Mouse (Mus musculus) liver, embryonic 14 days (tissue): ENCODE data around the gene Gm21764. TPM values are rescaled to one million over a fixed set of nuclear protein-coding genes. Genes with fewer than 3 reads are reported as not detected.

Experiments used
- polyA plus RNA-seq: library from polyadenylated mRNA; depleted of rRNA; stranded (reverse); fragments of >200 nt; gene quantifications from 2 replicates; pipeline ENCODE4 v1.2.3, GENCODE M21; 2012; rRNA removed

Gm21764 gene
- not detected in 2 replicates for polyA plus RNA-seq

DNA sequence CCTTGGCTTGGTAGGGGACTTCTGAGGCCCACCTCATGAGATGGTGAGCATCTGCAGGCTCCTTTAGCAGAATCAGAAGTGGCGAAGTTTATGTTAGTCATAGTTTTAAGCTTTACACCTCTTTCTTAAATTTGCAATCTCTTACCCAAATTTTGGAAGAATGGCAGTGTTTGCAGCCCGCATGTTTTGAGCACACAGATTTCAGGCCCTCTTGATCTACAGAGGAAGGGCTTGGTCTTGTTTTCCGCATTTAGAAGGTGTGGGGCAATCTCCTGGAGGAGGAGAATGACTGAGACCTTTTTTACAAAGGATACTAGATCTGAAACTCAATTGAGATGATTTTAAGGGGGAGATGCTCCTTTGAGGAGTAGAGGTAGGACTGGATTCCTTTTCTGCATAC lies at the start of gene Gm21764:
TSS of gene Gm21764 (minus strand) at position 101 of the 400 bp plus-strand sequence.

DNA sequence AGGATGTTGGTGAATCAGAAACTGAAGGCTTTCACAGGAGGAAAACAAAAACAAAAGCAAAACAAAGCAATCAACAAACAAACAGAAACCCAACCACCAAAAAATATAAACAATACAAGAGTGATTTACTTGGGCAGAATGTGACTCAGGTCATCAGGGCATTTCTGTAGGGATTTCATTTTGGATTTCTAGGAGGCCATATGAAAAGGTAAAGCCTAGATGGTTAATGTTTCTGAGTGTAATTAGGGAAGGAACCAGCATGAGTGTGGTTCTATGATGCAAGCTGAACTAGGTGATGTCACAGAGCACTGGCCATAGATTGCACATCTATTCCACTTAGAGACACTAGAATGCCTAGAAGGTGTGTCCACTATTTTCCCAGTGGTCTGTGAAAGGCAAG lies 27.2 kb upstream of the Gm21764 start, which contains the start of gene Ssty1:
TSS of gene Ssty1 (plus strand) at position 301 of the 400 bp plus-strand sequence.

Other genes with a start within 250 kb of the Gm21764 start
- gene Gm21904, start 215.5 kb downstream of the Gm21764 start, polyA plus RNA-seq, result not detected in 2 replicates
- not detected in 2 replicates for gene Gm20772, start 187.1 kb downstream of the Gm21764 start, polyA plus RNA-seq
- gene Gm20831, start 187.1 kb downstream of the Gm21764 start, polyA plus RNA-seq, result not detected in 2 replicates
- not detected in 2 replicates for gene Srsy, start 124.5 kb downstream of the Gm21764 start, polyA plus RNA-seq
- not detected in 2 replicates for gene Ssty1, start 27.3 kb upstream of the Gm21764 start, polyA plus RNA-seq